Mouse (Mus musculus): ENCODE results near the gene Carmil1. TPM values are rescaled to one million over a fixed set of nuclear protein-coding genes. Genes with fewer than 3 reads are reported as not detected.

The Carmil1 gene
- polyA plus RNA-seq, 1 experiment from 2014 or later, result 30.0 TPM

- no peak overlapping the region for H3K27ac ChIP-seq (ENCODE audit: low read depth, low read length)
- no peak for ATAC-seq (replicated peaks; ENCODE audit: low FRiP score)
- WGBS, result 68% methylated on average over 14 of the region's 14 CpGs
These were observed 12.1 kb downstream of the Carmil1 start for GRCm38 (mm10) chr13:24268355-24269099.

GRCm38 (mm10) chr13:24264760-24265159 lies 15.8 kb downstream of the Carmil1 start:
- H3K27ac ChIP-seq (ENCODE audit: low read depth, low read length), result no peak overlapping the region
- ATAC-seq (replicated peaks; ENCODE audit: low FRiP score) (no peak), DNase-seq (ENCODE audit: low spot score) (peak; percentile 2)
- no peaks in the 10 kb centered on the region for H3K9me3 ChIP-seq (ENCODE audit: control insufficient read depth, low read length)
- H3K9ac ChIP-seq (ENCODE audit: low read length), result no peak overlapping the region
- H3K36me3 ChIP-seq (ENCODE audit: control insufficient read depth, insufficient read depth, low read length), result no peaks in the 10 kb centered on the region
- H3K4me3 ChIP-seq (ENCODE audit: low read depth, low read length), result no peak overlapping the region
- H3K4me2 ChIP-seq (ENCODE audit: low read depth, low read length, severe bottlenecking), result no peak overlapping the region
- no peaks in the 10 kb centered on the region for H3K4me1 ChIP-seq (replicated peaks; ENCODE audit: control insufficient read depth, insufficient read depth, low read length)
- WGBS, result 90% methylated on average over 5 of the region's 5 CpGs
- H3K27me3 ChIP-seq (ENCODE audit: control insufficient read depth, insufficient read depth, low read length), result no peaks in the 10 kb centered on the region

More at GRCm38 (mm10) chr13:24268355-24269099, 12.1 kb downstream of the Carmil1 start:
- Histone ChIP-seq H3K4me2 (ENCODE audit: low read depth, low read length, severe bottlenecking) (no peak overlapping the region), H3K4me3 (ENCODE audit: low read depth, low read length) (no peak overlapping the region), H3K9me3 (ENCODE audit: control insufficient read depth, low read length) (no peaks in the 10 kb centered on the region), H3K27me3 (ENCODE audit: control insufficient read depth, insufficient read depth, low read length) (no peaks in the 10 kb centered on the region), H3K4me1 (replicated peaks; ENCODE audit: control insufficient read depth, insufficient read depth, low read length) (no peaks in the 10 kb centered on the region), H3K9ac (ENCODE audit: low read length) (no peak overlapping the region), H3K36me3 (ENCODE audit: control insufficient read depth, insufficient read depth, low read length) (no peaks in the 10 kb centered on the region)
- DNase-seq (ENCODE audit: low spot score), result peak; percentile 44

GRCm38 (mm10) chr13:24263560-24263959 lies 17.0 kb downstream of the Carmil1 start:
- H3K36me3 ChIP-seq (ENCODE audit: control insufficient read depth, insufficient read depth, low read length), result no peaks in the 10 kb centered on the region
- DNase-seq (ENCODE audit: low spot score) (no peak), ATAC-seq (replicated peaks; ENCODE audit: low FRiP score) (no peak)
- no peaks in the 10 kb centered on the region for H3K9me3 ChIP-seq (ENCODE audit: control insufficient read depth, low read length)
- no peak overlapping the region for H3K4me2 ChIP-seq (ENCODE audit: low read depth, low read length, severe bottlenecking)
- no peaks in the 10 kb centered on the region for H3K4me1 ChIP-seq (replicated peaks; ENCODE audit: control insufficient read depth, insufficient read depth, low read length)
- no peak overlapping the region for H3K27ac ChIP-seq (ENCODE audit: low read depth, low read length)
- no peaks in the 10 kb centered on the region for H3K27me3 ChIP-seq (ENCODE audit: control insufficient read depth, insufficient read depth, low read length)
- 85% methylated on average over 4 of the region's 4 CpGs for WGBS
- no peak overlapping the region for H3K9ac ChIP-seq (ENCODE audit: low read length)
- H3K4me3 ChIP-seq (ENCODE audit: low read depth, low read length), result no peak overlapping the region

GRCm38 (mm10) chr13:24260751-24261591 lies 19.6 kb downstream of the Carmil1 start:
- WGBS, result 83% methylated on average over 10 of the region's 10 CpGs
- Histone ChIP-seq H3K9ac (ENCODE audit: low read length) (no peak overlapping the region), H3K36me3 (ENCODE audit: control insufficient read depth, insufficient read depth, low read length) (no peaks in the 10 kb centered on the region), H3K4me3 (ENCODE audit: low read depth, low read length) (no peak overlapping the region), H3K27me3 (ENCODE audit: control insufficient read depth, insufficient read depth, low read length) (no peaks in the 10 kb centered on the region), H3K4me2 (ENCODE audit: low read depth, low read length, severe bottlenecking) (no peak overlapping the region), H3K4me1 (replicated peaks; ENCODE audit: control insufficient read depth, insufficient read depth, low read length) (no peaks in the 10 kb centered on the region), H3K9me3 (ENCODE audit: control insufficient read depth, low read length) (no peaks in the 10 kb centered on the region), H3K27ac (ENCODE audit: low read depth, low read length) (no peak overlapping the region)
- no peak for ATAC-seq (replicated peaks; ENCODE audit: low FRiP score)
- no peak for DNase-seq (ENCODE audit: low spot score)

- no peak for DNase-seq (ENCODE audit: low spot score)
- Histone ChIP-seq H3K4me2 (ENCODE audit: low read depth, low read length, severe bottlenecking) (no peak overlapping the region), H3K4me1 (replicated peaks; ENCODE audit: control insufficient read depth, insufficient read depth, low read length) (no peaks in the 10 kb centered on the region), H3K4me3 (ENCODE audit: low read depth, low read length) (no peak overlapping the region), H3K36me3 (ENCODE audit: control insufficient read depth, insufficient read depth, low read length) (no peaks in the 10 kb centered on the region), H3K27ac (ENCODE audit: low read depth, low read length) (no peak overlapping the region), H3K9ac (ENCODE audit: low read length) (no peak overlapping the region), H3K9me3 (ENCODE audit: control insufficient read depth, low read length) (no peaks in the 10 kb centered on the region), H3K27me3 (ENCODE audit: control insufficient read depth, insufficient read depth, low read length) (no peaks in the 10 kb centered on the region)
- no peak for ATAC-seq (replicated peaks; ENCODE audit: low FRiP score)
- WGBS, result 82% methylated on average over 6 of the region's 6 CpGs
These were observed 22.8 kb downstream of the Carmil1 start for GRCm38 (mm10) chr13:24257809-24258208.

DNA sequence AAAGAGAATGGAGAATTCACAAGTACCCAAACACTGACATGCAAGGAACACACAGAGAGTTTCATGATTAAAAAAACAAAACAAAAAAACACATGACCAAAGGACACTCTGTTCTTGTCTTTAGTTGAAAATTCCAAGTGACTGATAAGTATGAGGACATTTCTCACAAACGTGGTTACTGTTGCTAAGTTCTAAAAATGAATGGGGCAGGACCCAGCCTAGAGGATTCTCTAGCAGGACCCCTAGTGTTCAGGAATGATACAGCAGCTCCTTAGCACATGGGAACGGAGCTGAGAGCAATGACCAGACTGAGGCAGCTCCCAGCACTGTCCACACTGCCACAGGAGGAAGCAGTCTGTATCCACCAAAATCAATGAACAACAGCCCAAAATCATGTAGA lies 26.6 kb downstream of the Carmil1 start:
- Histone ChIP-seq H3K27me3 (ENCODE audit: control insufficient read depth, insufficient read depth, low read length) (no peaks in the 10 kb centered on the region), H3K9me3 (ENCODE audit: control insufficient read depth, low read length) (no peaks in the 10 kb centered on the region), H3K4me1 (replicated peaks; ENCODE audit: control insufficient read depth, insufficient read depth, low read length) (no peaks in the 10 kb centered on the region), H3K27ac (ENCODE audit: low read depth, low read length) (no peak overlapping the region), H3K36me3 (ENCODE audit: control insufficient read depth, insufficient read depth, low read length) (no peaks in the 10 kb centered on the region), H3K4me3 (ENCODE audit: low read depth, low read length) (no peak overlapping the region), H3K4me2 (ENCODE audit: low read depth, low read length, severe bottlenecking) (no peak overlapping the region), H3K9ac (ENCODE audit: low read length) (no peak overlapping the region)
- 27% methylated on average over 2 of the region's 2 CpGs for WGBS
- ATAC-seq (replicated peaks; ENCODE audit: low FRiP score) (no peak; the same call in 1 of the 2 replicates), DNase-seq (ENCODE audit: low spot score) (peak; percentile 55)

GRCm38 (mm10) chr13:24253551-24253950 lies 27.0 kb downstream of the Carmil1 start:
- Histone ChIP-seq H3K9me3 (ENCODE audit: control insufficient read depth, low read length) (no peaks in the 10 kb centered on the region), H3K36me3 (ENCODE audit: control insufficient read depth, insufficient read depth, low read length) (no peaks in the 10 kb centered on the region), H3K4me3 (ENCODE audit: low read depth, low read length) (no peak overlapping the region), H3K27me3 (ENCODE audit: control insufficient read depth, insufficient read depth, low read length) (no peaks in the 10 kb centered on the region), H3K9ac (ENCODE audit: low read length) (no peak overlapping the region), H3K27ac (ENCODE audit: low read depth, low read length) (no peak overlapping the region), H3K4me2 (ENCODE audit: low read depth, low read length, severe bottlenecking) (no peak overlapping the region), H3K4me1 (replicated peaks; ENCODE audit: control insufficient read depth, insufficient read depth, low read length) (no peaks in the 10 kb centered on the region)
- WGBS, result 90% methylated on average over 3 of the region's 3 CpGs
- ATAC-seq (replicated peaks; ENCODE audit: low FRiP score) (no peak), DNase-seq (ENCODE audit: low spot score) (no peak)

- Histone ChIP-seq H3K4me1 (replicated peaks; ENCODE audit: control insufficient read depth, insufficient read depth, low read length) (no peaks in the 10 kb centered on the region), H3K36me3 (ENCODE audit: control insufficient read depth, insufficient read depth, low read length) (no peaks in the 10 kb centered on the region), H3K27me3 (ENCODE audit: control insufficient read depth, insufficient read depth, low read length) (no peaks in the 10 kb centered on the region), H3K27ac (ENCODE audit: low read depth, low read length) (no peak overlapping the region), H3K9ac (ENCODE audit: low read length) (no peak overlapping the region), H3K9me3 (ENCODE audit: control insufficient read depth, low read length) (no peaks in the 10 kb centered on the region), H3K4me3 (ENCODE audit: low read depth, low read length) (no peak overlapping the region), H3K4me2 (ENCODE audit: low read depth, low read length, severe bottlenecking) (no peak overlapping the region)
- 90% methylated on average over 7 of the region's 7 CpGs for WGBS
- no peak for DNase-seq (ENCODE audit: low spot score)
- ATAC-seq (replicated peaks; ENCODE audit: low FRiP score), result no peak
These were observed 29.4 kb downstream of the Carmil1 start for GRCm38 (mm10) chr13:24251236-24251635.

Data from forebrain, embryonic 11.5 days (tissue).